Mouse (Mus musculus) frontal cortex, postnatal 14 days (tissue): ENCODE measurements around the gene Ppp2r5c.
A peak's percentile ranks its signal among the peaks of the same experiment; 100 is the strongest.

ENCODE experiments used
- DNase-seq, 2 experiments: peaks; one replicate each; pipeline ENCODE4 v3.0.0; 2022; ENCODE audit warnings: low spot score in 2 of 2

The Ppp2r5c gene

GRCm38 (mm10) chr12:110442238-110442637 is 4.7 kb upstream of the Ppp2r5c start:
- DNase-seq = no peak

DNA sequence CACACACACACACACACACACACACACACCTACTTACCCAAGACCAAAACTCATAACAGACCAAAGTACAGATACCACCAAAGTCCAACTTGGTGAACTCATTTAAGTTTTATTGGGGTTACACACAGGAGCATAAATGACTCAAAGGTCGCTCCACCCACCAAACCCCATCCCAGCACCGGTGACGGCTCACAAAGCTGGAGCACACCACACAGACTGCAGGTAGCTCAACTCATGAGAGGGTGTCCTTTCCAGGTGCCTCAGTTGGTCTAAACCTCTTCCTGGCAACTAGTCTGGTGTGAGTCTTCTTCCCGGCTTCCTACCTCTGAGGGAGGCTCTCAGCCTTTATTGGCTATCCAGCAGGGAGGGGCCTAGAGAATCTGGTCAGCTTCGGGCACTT is 2.4 kb upstream of the Ppp2r5c start:
- no peak for DNase-seq

DNA sequence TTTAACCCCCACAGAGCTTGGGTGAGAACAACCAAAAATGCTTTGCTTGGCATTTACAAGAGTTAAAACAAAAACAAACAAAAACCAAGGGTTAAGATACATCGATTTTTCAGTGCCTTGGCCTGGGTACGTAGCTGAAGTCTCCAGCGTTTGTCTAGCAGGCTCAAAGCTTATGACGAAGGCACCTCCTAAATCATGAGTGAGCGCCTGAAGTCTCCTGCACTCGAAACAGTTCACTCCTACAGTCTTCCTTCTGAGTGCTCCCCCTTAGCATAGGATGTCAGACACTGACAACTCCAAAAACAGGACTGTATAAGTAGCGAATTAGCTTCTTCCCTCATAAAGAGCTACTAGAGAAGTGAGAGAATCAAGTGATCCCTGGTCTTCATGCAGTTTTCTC is 1.1 kb upstream of the Ppp2r5c start:
- no peak for DNase-seq

DNA sequence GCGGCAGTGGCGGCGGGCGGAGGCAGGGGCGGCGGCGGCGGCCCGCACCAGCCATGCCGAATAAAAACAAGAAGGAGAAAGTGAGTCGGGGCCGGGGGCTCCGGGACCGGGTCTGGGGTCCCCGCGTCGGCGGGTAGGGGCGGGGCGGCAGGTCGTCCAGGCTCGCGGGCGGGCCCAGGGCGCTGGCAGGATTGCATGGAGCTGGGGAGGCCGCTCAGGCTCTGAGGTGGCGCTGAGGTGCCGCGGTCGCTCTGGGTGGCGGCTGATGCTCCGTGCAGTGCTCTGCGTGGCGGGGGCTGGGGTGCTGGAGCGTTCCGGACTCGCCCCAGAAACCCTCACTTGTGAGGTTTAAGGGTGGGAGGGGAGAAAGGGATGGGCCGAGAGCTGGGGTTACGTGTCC is 386 bp downstream of the Ppp2r5c start:
- DNase-seq = no peak

DNA sequence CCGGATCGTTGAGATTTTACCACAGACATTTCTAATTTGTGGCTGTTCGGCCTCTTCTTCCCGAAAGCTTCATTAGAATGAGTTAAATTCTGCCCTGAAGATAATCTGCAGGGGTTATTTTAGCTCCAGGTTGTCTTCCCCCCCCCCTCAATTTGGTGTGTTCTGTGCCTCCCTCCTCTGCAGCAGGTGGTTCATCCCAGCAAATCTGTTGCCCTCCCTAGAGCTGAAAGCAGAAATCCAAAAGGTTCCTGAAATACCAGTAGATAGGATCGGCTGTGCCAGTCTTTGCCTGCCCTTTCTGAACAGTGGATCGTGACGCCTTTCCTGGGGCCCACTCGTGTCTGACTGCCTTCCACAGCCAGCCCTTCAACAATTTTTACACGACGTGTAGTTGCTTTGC is 1.8 kb downstream of the Ppp2r5c start:
- DNase-seq = no peak

GRCm38 (mm10) chr12:110454223-110454622 is 7.3 kb downstream of the Ppp2r5c start:
- peak; percentile 46 to 57 for DNase-seq

GRCm38 (mm10) chr12:110456024-110456423 is 9.1 kb downstream of the Ppp2r5c start:
- DNase-seq = no peak

DNA sequence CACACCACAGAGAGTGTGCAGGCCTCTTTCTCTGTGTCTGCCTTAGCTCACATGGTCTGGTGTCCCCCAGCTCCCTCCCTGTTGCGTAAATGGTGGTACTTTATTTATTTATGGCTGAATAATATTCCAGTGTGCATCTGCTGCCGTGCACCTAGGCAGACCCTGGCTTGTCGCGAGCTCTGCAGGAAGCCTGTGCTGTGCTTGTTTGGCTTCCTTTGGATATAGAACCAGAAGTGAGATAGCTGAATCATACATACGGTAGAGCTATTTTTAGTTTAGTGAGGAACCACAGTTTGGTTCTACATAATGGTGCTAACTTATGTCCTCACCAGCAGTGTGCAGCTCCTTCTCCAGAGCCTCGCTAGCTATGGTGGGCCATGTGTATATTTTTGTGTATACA is 11.7 kb downstream of the Ppp2r5c start:
- no peak for DNase-seq

- DNase-seq = no peak
Measured at GRCm38 (mm10) chr12:110460418-110461300, 13.7 kb downstream of the Ppp2r5c start.

- no peak for DNase-seq
Measured at GRCm38 (mm10) chr12:110463711-110464110, 16.8 kb downstream of the Ppp2r5c start.

- DNase-seq = no peak
Measured at GRCm38 (mm10) chr12:110471426-110471825, 24.5 kb downstream of the Ppp2r5c start.

GRCm38 (mm10) chr12:110472247-110472646 is 25.3 kb downstream of the Ppp2r5c start:
- DNase-seq = no peak

DNA sequence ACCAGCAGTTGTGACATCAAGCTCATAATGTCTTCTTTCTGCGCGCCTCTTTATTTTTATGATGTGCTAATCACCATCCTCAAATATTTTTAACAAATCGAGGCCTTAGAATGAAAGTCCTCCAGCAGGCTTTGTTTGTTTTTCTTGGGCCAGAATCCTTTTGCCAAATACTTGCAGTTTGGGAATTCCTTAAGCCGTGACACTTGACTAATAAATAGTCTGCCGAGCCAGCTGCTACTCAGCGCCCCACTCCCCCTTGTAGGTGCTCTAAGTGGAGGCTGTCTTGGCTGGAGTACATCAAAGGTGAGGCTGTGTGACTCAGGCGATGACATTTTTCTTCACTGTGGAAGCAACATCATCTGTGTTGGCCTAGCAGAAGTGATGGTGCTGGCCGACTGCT is 27.6 kb downstream of the Ppp2r5c start:
- no peak for DNase-seq

- DNase-seq = no peak
Measured at GRCm38 (mm10) chr12:110476561-110476960, 29.6 kb downstream of the Ppp2r5c start.

GRCm38 (mm10) chr12:110477906-110478305 is 31.0 kb downstream of the Ppp2r5c start:
- no peak for DNase-seq

- DNase-seq = no peak
Measured at GRCm38 (mm10) chr12:110478601-110479008, 31.7 kb downstream of the Ppp2r5c start.

- DNase-seq = no peak
Measured at GRCm38 (mm10) chr12:110479268-110479667, 32.3 kb downstream of the Ppp2r5c start.

DNA sequence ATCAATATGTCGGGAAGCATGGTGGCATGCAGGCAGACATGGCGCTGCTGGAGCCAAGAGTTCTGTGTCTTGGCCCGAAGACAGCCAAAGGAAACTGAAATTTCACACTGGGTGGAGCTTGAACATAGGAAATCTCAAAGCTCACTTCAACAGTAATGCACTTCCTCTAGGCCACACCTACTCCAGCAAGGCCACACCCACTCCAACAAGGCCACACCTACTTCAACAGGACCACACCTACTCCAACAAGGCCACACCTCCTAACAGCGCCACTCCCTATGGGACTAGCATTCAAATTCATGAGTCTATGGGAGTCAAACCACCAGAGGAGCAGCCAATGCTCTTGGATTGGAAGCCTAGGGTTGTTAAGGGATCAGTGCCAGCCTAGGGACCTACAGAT is 33.8 kb downstream of the Ppp2r5c start:
- no peak for DNase-seq

GRCm38 (mm10) chr12:110483761-110484160 is 36.8 kb downstream of the Ppp2r5c start:
- DNase-seq = no peak

- no peak for DNase-seq
Measured at GRCm38 (mm10) chr12:110484824-110485584, 38.1 kb downstream of the Ppp2r5c start.

DNA sequence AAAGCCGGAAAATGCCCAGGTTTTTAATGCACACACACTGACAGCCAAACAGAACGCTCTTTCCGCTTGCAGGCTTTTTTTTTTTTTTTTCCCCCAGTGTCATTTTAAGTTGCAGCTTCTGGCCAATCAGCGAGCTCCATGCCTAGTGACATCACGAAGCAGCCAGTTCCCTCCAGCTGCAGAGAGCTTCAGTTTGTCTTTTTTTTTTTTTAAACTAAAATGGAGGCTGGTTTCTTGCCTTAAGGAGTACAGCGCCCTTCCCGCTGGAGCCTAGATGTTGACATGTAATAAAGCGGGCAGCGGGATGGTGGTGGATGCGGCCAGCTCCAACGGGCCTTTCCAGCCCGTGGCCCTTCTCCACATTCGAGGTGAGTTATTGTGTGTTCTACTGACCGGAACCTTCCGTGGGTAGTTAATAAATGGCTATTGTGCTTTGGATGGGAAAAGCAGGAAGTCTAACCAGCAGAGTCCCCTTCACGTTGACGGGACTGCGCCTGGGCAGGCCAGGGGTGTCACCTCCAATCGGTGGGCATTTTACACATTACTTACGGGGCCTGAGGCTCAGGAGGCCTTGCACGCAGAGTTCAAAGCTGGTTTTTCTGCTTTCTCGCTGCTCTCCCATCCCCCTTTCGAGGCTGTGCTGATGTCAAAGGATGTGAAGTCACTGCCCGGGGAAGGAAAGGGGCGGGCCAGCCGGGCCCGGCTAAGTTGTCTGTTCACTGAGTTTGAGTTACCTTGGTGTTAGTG is 38.8 kb downstream of the Ppp2r5c start:
- peak; percentile 73 to 83 for DNase-seq

DNA sequence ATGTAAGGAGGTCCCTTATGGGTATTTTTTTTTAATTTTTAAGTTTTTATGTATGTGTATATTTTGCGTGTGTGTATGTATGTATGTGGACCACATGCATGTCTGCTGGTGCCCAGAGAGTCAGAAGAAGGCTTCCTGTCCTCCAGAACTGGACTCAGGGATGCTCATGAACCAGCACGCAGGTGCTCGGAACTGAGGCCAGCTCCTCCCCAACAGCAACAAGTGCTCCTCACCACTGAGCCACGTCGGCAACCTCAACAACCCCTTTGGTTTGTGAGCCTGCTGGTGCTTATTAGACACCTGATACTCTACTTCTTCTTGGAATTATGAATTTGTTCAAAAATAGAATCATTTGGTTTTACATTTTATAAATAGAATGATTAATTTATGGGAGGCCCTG is 39.9 kb downstream of the Ppp2r5c start:
- no peak for DNase-seq
